21 mouse cellular contexts compared by ENCODE assay signal in the genomic region with DNA sequence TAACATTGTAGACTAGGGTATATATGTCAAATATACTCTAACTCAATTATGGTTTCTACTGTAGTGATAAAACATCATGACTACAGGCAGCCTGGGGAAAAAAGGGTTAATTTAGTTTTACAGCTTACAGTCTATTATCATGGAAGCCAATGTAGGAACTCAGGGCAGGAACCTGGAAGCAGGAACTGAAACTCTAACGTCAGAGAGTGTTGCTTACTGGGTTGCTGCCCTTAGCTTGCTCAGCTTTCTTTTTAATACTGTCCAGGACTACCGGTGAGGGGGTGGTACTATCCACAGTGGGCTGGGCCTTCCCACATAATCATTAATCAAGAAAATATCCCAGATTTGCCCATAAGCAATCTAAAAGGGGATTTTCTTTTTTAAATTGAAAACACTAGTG.
"Had no signal": no experiment of that assay in that cellular context is flagged by ENCODE, and none has a peak within 500 bp of the region (broad histone marks: within the 10 kb centered on the region; RNA-seq: fewer than 3 reads in every experiment).

No protein-coding gene starts in this region.

- DNase-seq: kidney, adult 18-20 months; kidney, postnatal 25 days; layer of hippocampus, postnatal 36 days; lung, adult 18-20 months; midbrain, embryonic 14.5 days; right cerebral cortex, adult 18-20 months; right cerebral cortex, postnatal 14 days; spleen, adult 18-20 months; thymus, adult 2 months; thymus, postnatal 25 days had no signal

- H3K27me3 ChIP-seq: liver, embryonic 12.5 days; liver, embryonic 15.5 days; neural tube, embryonic 12.5 days; neural tube, embryonic 15.5 days had no signal

- ATAC-seq: hindbrain, postnatal 0 days; inflammation-experienced regulatory T-cells, adult 6 months; intestine, embryonic 16.5 days; liver, embryonic 12.5 days had no signal

- H3K27ac ChIP-seq: hindbrain, postnatal 0 days; layer of hippocampus, adult 2 months; left cerebral cortex, adult 2 months; liver, embryonic 12.5 days; liver, embryonic 15.5 days; macrophage; neural tube, embryonic 12.5 days; neural tube, embryonic 15.5 days had no signal

- H3K4me2 ChIP-seq: liver, embryonic 12.5 days; liver, embryonic 15.5 days; midbrain, embryonic 11.5 days; neural tube, embryonic 12.5 days; neural tube, embryonic 15.5 days had no signal

- H3K4me3 ChIP-seq: layer of hippocampus, adult 2 months; left cerebral cortex, adult 2 months; liver, embryonic 12.5 days; liver, embryonic 15.5 days; neural tube, embryonic 12.5 days; neural tube, embryonic 15.5 days had no signal

- H3K4me1 ChIP-seq: neural tube, embryonic 12.5 days had no signal

- H3K9me3 ChIP-seq: liver, embryonic 12.5 days; liver, embryonic 15.5 days; neural tube, embryonic 12.5 days; neural tube, embryonic 15.5 days had no signal

- H3K9ac ChIP-seq: liver, embryonic 12.5 days; liver, embryonic 15.5 days; neural tube, embryonic 12.5 days; neural tube, embryonic 15.5 days had no signal
